Mouse (Mus musculus): ENCODE measurements around the gene Slc12a3. TPM values are rescaled to one million over a fixed set of nuclear protein-coding genes. Genes with fewer than 3 reads are reported as not detected.

Slc12a3 gene
- total and polyA plus RNA-seq, 2 experiments from 2014 or later: 0.05 to 0.21 TPM

- 79% methylated on average over 8 of the region's 8 CpGs for WGBS
- no peaks in the 10 kb centered on the region for H3K27me3 ChIP-seq (ENCODE audit: insufficient read depth, low read length)
- H3K9me3 ChIP-seq (ENCODE audit: low read length): no peaks in the 10 kb centered on the region
- TF ChIP-seq CTCF (IDR thresholded peaks at IDR 0.05; ENCODE audit: low read depth): no peak
- no peaks in the 10 kb centered on the region for H3K4me1 ChIP-seq (ENCODE audit: insufficient read depth, low read length)
- no peak overlapping the region for H3K4me3 ChIP-seq (ENCODE audit: low read length)
- peaks cover 8% of the 10 kb centered on the region; the same call in 1 of the 2 replicates for H3K36me3 ChIP-seq (ENCODE audit: insufficient read depth, low read length)
- ATAC-seq: no peak
- peak overlapping the region; percentile 51; the same call in 1 of the 2 replicates for H3K27ac ChIP-seq
- H3K9ac ChIP-seq (replicated peaks; ENCODE audit: low read length): no peak overlapping the region
- DNase-seq (ENCODE audit: low spot score): no peak
- H3K4me2 ChIP-seq (ENCODE audit: low read depth, low read length): no peak overlapping the region
These were observed 36.4 kb upstream of the Slc12a3 start for GRCm38 (mm10) chr8:94292626-94293025.

GRCm38 (mm10) chr8:94295687-94296086 lies 33.3 kb upstream of the Slc12a3 start:
- 71% methylated on average over 6 of the region's 6 CpGs for WGBS
- no peak overlapping the region for H3K4me2 ChIP-seq (ENCODE audit: low read depth, low read length)
- ATAC-seq (no peak), DNase-seq (ENCODE audit: low spot score) (no peak)
- H3K27me3 ChIP-seq (ENCODE audit: insufficient read depth, low read length): no peaks in the 10 kb centered on the region
- H3K4me1 ChIP-seq (ENCODE audit: insufficient read depth, low read length): no peaks in the 10 kb centered on the region
- H3K9ac ChIP-seq (replicated peaks; ENCODE audit: low read length): no peak overlapping the region
- H3K9me3 ChIP-seq (ENCODE audit: low read length): no peaks in the 10 kb centered on the region
- peaks cover 5% of the 10 kb centered on the region; the same call in 1 of the 2 replicates for H3K36me3 ChIP-seq (ENCODE audit: insufficient read depth, low read length)
- H3K4me3 ChIP-seq (ENCODE audit: low read length): no peak overlapping the region
- TF ChIP-seq CTCF (IDR thresholded peaks at IDR 0.05; ENCODE audit: low read depth): no peak
- peak overlapping the region; percentile 62 for H3K27ac ChIP-seq

GRCm38 (mm10) chr8:94296312-94296991 lies 32.5 kb upstream of the Slc12a3 start:
- H3K4me2 ChIP-seq (ENCODE audit: low read depth, low read length): no peak overlapping the region
- ATAC-seq (no peak), DNase-seq (ENCODE audit: low spot score) (no peak)
- H3K9me3 ChIP-seq (ENCODE audit: low read length): no peaks in the 10 kb centered on the region
- WGBS: 73% methylated on average over 9 of the region's 9 CpGs
- H3K36me3 ChIP-seq (ENCODE audit: insufficient read depth, low read length): peaks cover 13% of the 10 kb centered on the region; the same call in 1 of the 2 replicates
- no peak for TF ChIP-seq CTCF (IDR thresholded peaks at IDR 0.05; ENCODE audit: low read depth)
- H3K27ac ChIP-seq: peak overlapping the region; percentile 62
- no peaks in the 10 kb centered on the region for H3K4me1 ChIP-seq (ENCODE audit: insufficient read depth, low read length)
- H3K9ac ChIP-seq (replicated peaks; ENCODE audit: low read length): no peak overlapping the region
- no peak overlapping the region for H3K4me3 ChIP-seq (ENCODE audit: low read length)
- no peaks in the 10 kb centered on the region for H3K27me3 ChIP-seq (ENCODE audit: insufficient read depth, low read length)

- H3K27ac ChIP-seq: no peak overlapping the region
- H3K9me3 ChIP-seq (ENCODE audit: low read length): no peaks in the 10 kb centered on the region
- no peak overlapping the region for H3K4me3 ChIP-seq (ENCODE audit: low read length)
- TF ChIP-seq CTCF (IDR thresholded peaks at IDR 0.05; ENCODE audit: low read depth): no peak
- no peak overlapping the region for H3K9ac ChIP-seq (replicated peaks; ENCODE audit: low read length)
- DNase-seq (ENCODE audit: low spot score) (no peak), ATAC-seq (no peak)
- peaks cover 19% of the 10 kb centered on the region for H3K36me3 ChIP-seq (ENCODE audit: insufficient read depth, low read length)
- H3K27me3 ChIP-seq (ENCODE audit: insufficient read depth, low read length): no peaks in the 10 kb centered on the region
- no peak overlapping the region for H3K4me2 ChIP-seq (ENCODE audit: low read depth, low read length)
- WGBS: 39% methylated on average over 6 of the region's 6 CpGs
- H3K4me1 ChIP-seq (ENCODE audit: insufficient read depth, low read length): no peaks in the 10 kb centered on the region
These were observed 31.9 kb upstream of the Slc12a3 start for GRCm38 (mm10) chr8:94297101-94297500.

GRCm38 (mm10) chr8:94300809-94301208 lies 28.2 kb upstream of the Slc12a3 start:
- Histone ChIP-seq H3K4me2 (ENCODE audit: low read depth, low read length) (no peak overlapping the region), H3K27me3 (ENCODE audit: insufficient read depth, low read length) (no peaks in the 10 kb centered on the region), H3K9me3 (ENCODE audit: low read length) (no peaks in the 10 kb centered on the region), H3K27ac (no peak overlapping the region), H3K36me3 (ENCODE audit: insufficient read depth, low read length) (peaks cover 55% of the 10 kb centered on the region), H3K9ac (replicated peaks; ENCODE audit: low read length) (no peak overlapping the region), H3K4me3 (ENCODE audit: low read length) (no peak overlapping the region), H3K4me1 (ENCODE audit: insufficient read depth, low read length) (no peaks in the 10 kb centered on the region)
- no peak for TF ChIP-seq CTCF (IDR thresholded peaks at IDR 0.05; ENCODE audit: low read depth)
- no peak for DNase-seq (ENCODE audit: low spot score)
- 60% methylated on average over 4 of the region's 4 CpGs for WGBS
- no peak for ATAC-seq

GRCm38 (mm10) chr8:94304412-94304811 lies 24.6 kb upstream of the Slc12a3 start:
- no peak for TF ChIP-seq CTCF (IDR thresholded peaks at IDR 0.05; ENCODE audit: low read depth)
- no peaks in the 10 kb centered on the region for H3K4me1 ChIP-seq (ENCODE audit: insufficient read depth, low read length)
- no peaks in the 10 kb centered on the region for H3K27me3 ChIP-seq (ENCODE audit: insufficient read depth, low read length)
- H3K27ac ChIP-seq: no peak overlapping the region
- DNase-seq (ENCODE audit: low spot score) (no peak), ATAC-seq (no peak)
- WGBS: 86% methylated on average over 2 of the region's 2 CpGs
- peaks cover 73% of the 10 kb centered on the region for H3K36me3 ChIP-seq (ENCODE audit: insufficient read depth, low read length)
- no peak overlapping the region for H3K4me3 ChIP-seq (ENCODE audit: low read length)
- H3K9me3 ChIP-seq (ENCODE audit: low read length): no peaks in the 10 kb centered on the region
- H3K4me2 ChIP-seq (ENCODE audit: low read depth, low read length): no peak overlapping the region
- no peak overlapping the region for H3K9ac ChIP-seq (replicated peaks; ENCODE audit: low read length)

GRCm38 (mm10) chr8:94306989-94307513 lies 21.9 kb upstream of the Slc12a3 start:
- DNase-seq (ENCODE audit: low spot score) (no peak), ATAC-seq (no peak)
- Histone ChIP-seq H3K4me1 (ENCODE audit: insufficient read depth, low read length) (no peaks in the 10 kb centered on the region), H3K27me3 (ENCODE audit: insufficient read depth, low read length) (no peaks in the 10 kb centered on the region), H3K4me3 (ENCODE audit: low read length) (no peak overlapping the region), H3K27ac (no peak overlapping the region), H3K36me3 (ENCODE audit: insufficient read depth, low read length) (peaks cover 77% of the 10 kb centered on the region), H3K4me2 (ENCODE audit: low read depth, low read length) (no peak overlapping the region), H3K9me3 (ENCODE audit: low read length) (no peaks in the 10 kb centered on the region), H3K9ac (replicated peaks; ENCODE audit: low read length) (no peak overlapping the region)
- 84% methylated on average over 7 of the region's 7 CpGs for WGBS
- no peak for TF ChIP-seq CTCF (IDR thresholded peaks at IDR 0.05; ENCODE audit: low read depth)
